Mouse (Mus musculus) heart, adult 9 months (tissue): ENCODE measurements around the gene Mxd3.

ENCODE experiments used
- DNase-seq, 2 experiments: peaks; one replicate each; pipeline ENCODE4 v3.0.0; 2022; ENCODE audit warnings: low spot score in 2 of 2

The Mxd3 gene

GRCm38 (mm10) chr13:55332331-55332730, 2.7 kb upstream of the Mxd3 start:
- no peak for DNase-seq

DNA sequence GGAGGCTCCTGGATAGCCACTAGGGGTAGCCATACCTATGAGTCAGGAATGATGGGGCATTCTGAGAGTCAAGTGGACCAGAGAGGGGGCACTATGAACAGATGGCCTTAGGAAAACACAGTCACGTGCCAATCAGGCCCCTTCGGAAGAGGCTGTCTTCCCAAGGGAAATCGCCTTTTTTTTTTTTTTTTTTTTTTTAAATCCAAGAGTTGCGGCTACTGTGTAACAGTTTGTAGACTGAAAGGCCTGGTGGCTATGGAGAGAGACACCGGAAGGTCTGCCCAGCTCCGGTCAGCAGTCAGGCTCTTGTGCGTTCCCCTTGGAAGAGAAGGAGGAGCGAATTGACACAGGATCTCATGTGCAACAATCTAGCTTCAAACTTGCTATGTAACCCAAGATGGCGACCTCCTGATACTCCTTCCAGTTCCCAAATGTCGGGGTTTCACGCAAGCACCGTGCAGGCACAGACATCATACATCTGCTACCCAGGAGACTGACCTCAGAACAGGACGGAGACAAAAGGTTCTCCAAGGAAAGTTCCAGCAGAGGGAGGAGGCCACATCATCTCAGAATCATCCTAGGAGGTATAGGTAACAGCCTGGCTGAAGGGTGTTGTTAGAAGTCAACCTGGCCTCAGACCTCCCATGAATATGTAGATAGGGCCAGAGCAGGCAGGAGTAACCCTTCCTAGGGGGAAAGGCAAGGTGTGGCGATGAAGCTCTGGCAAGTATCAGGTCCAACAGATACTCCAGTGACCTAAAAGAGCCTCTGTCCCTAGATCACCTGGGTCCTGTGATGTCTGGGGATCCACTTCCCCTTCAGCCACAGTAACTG, 1.2 kb upstream of the Mxd3 start:
- DNase-seq: no peak

- peak in 1 of 2 experiments; percentile 26 for DNase-seq
Measured at GRCm38 (mm10) chr13:55329109-55329682, 427 bp downstream of the Mxd3 start.

GRCm38 (mm10) chr13:55328641-55329040, 982 bp downstream of the Mxd3 start:
- no peak for DNase-seq

DNA sequence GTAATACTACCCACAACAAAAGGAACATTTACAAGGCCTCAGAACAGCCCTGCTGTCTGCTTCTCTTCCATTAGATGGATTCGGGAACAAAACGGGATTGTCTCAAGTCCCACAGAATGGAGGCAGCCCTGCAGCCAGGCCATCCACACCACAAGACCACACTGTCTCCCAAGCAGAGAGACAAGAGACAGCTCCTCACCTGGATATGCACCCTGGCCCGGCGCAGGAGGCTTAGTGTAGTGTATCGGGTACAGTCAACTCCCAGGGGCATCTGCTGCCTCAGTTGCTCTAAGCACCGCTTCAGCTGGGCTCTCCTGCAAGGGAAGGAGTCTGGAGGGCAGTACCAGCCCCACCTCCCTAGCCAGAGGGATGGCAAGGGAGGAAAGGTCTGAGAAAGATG, 1.5 kb downstream of the Mxd3 start:
- no peak for DNase-seq

GRCm38 (mm10) chr13:55327633-55328032, 2.0 kb downstream of the Mxd3 start:
- DNase-seq: peak; percentile 73 to 82

DNA sequence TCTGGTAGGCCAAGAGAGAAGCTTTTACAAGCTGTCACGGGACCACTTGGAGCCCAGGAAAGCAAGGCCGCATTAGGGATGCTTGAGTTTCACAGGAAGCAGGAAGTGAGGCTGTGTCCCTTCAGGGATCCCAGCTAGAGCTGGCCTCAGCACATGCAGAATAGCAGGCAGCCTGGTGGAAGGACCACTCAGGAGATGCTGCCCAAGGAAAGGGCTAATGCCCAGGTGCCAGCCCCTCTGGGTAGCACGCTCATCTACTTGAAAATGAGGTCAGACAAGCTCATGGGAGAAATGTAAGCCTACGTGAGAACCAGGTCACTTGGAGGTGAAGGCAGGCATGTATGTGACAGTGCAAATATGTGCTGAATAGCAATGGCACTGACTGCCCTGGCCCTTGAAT, 2.5 kb downstream of the Mxd3 start:
- DNase-seq: no peak

DNA sequence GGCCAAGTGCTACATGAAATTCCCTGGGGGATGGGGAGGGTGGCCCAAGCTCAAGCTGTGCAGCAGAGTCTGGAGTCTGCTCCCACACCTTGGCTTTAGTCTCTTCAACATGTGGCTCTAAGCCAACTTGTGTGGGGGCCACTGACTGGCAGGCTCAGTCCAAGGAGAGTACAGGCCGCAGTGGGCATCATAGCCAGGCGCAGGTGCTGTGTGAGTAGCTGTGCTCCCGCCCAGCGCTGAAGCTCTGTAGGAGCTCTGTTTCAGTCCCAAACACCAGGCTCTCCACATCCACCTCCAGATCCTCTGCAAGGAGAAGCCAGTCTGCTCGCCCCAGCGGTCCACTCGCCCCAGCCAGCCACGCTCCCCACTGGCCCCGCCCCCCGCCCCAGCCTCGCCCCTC, 4.0 kb downstream of the Mxd3 start:
- DNase-seq: no peak

DNA sequence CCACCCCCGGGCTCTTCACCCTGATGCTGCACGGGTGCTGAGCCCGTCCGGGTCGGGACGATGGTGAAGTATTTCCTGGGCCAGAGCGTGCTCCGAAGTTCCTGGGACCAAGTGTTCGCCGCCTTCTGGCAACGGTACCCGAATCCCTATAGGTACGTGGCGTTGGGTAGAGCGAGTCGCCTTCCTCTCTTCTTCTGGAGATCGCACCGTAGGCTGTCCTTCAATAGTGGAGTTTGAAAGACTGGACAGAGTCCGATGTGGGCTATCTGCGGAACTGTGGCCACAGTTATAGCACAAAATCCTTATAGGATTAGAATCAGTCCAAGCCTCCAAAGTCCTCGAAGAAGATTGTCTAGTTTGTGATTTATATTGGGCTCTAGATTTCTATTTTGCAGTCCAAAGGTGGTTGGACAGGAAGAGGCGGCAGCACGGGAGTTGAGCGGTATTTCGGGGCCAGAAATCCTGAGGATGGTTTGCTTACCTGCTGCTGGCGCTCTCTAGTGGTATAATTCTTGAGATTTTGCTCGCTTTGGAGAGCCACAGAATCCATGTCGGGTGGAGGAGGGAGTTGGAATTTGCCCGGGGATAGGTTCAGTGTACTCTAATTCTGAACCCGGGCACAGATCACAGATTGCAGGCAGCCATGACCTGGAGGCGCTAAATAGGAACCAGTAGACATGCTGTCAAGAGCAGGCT, 7.3 kb downstream of the Mxd3 start:
- peak in 1 of 2 experiments; percentile 17 for DNase-seq

DNA sequence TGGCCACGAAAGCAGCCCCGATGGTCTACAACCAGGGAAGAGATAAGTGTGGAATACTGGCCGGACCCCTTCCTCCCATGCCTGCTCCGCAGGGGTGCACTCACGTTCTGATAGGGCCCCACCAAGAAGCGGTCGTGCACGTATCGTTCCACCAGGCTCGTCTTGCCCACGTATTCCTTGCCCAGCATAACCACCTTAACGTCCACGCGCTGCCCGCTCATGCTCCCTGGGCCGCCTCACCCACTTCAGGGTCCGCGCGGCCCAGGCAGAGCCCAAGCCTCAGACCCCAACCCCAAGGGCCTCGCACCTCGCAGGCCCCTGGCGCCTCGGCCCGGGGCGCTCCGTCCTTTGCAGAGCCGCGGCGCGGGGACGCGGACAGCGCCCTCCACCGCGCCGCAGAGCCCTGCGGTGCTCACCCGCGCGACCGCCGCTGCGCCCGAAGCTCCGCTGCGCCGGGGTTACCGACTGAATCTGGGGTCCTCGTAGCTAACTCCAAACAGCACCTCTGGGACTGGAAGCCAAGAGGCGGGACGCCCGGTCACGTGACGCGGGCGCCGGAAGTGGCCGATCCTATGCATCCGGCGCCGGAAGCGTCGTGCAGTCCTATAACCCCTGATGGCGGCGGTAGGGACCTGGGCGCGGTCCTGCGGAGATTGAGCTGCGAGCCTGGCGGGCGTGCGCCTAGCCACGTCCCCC, 8.0 kb downstream of the Mxd3 start, which contains the start of gene Rab24:
TSS of gene Rab24 (minus strand) at position 513 of the 696 bp plus-strand sequence.
- peak; percentile 85 to 88 for DNase-seq

- no peak for DNase-seq
Measured at GRCm38 (mm10) chr13:55319931-55320533, 9.6 kb downstream of the Mxd3 start, which contains the start of gene Prelid1. Prelid1 (plus strand) TSS chr13:55320500.

GRCm38 (mm10) chr13:55318351-55318750, 11.3 kb downstream of the Mxd3 start:
- no peak for DNase-seq

DNA sequence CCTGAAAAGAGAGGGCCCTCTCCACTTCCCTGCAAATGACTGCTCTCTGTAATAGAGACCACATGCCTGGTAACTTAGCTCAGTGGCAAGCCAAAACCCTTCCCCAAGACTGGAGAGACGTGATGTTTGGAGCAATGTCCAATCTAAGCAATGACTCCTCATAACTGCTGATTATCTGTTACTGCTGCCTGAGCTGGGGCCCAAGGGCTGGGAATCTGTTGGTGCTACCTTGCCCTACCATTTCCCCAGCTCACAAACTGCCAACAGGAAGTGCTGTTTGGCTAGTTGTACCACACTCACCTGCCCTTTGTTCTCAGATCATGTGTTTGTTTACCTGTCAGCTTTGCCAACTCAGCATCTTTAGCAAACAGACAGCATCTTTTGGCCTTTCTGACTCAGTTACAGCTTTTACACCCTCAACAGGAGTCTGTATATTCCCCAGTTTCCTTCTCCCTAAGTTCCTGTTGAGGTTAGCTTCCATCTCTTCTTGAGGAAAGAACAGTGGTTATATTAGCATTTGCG, 14.7 kb downstream of the Mxd3 start:
- no peak for DNase-seq

DNA sequence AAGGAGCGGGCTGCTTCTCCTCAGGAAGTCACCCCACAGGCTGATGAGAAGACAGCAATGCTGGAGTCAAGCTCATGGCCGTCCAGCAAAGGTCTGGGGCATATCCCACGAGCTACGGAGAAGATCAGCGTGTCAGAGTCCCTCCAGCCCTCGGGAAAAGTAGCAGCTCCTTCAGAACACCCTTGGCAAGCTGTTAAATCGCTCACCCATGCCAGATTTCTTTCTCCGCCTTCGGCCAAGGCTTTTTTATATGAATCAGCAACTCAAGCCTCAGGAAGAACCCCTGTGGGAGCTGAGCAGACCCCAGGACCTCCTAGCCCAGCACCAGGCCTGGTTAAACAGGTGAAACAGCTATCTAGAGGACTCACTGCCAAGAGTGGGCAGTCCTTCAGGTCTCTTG, 16.6 kb downstream of the Mxd3 start:
- DNase-seq: no peak

GRCm38 (mm10) chr13:55312028-55312630, 17.5 kb downstream of the Mxd3 start:
- no peak for DNase-seq

- no peak for DNase-seq
Measured at GRCm38 (mm10) chr13:55300913-55301312, 28.7 kb downstream of the Mxd3 start.

DNA sequence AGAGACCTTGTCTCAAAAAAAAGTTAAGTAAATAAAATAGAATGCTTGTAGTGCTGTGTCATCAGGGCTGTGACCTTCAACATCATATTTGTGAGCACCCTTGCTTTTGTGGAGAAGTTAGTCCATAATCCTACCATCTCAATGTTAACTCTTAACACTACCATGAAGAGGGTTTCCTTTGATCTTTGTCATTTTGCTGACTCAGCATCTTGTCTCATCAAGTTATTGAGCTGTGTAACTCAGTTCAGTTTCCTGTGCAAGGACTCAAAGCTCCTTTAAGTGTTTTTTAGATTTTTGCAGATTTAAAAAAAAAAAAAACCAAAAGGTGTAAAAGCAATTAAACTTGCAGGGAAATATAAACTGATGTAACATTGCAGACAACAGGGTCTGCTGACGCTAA, 32.9 kb downstream of the Mxd3 start:
- no peak for DNase-seq

GRCm38 (mm10) chr13:55288854-55289253, 40.8 kb downstream of the Mxd3 start:
- no peak for DNase-seq

- DNase-seq: no peak
Measured at GRCm38 (mm10) chr13:55277646-55278045, 52.0 kb downstream of the Mxd3 start.

GRCm38 (mm10) chr13:55277203-55277602, 52.4 kb downstream of the Mxd3 start:
- DNase-seq: no peak
